Mouse (Mus musculus) neural tube, embryonic 11.5 days (tissue): Measurements from ENCODE around the gene Rbm33. TPM values are rescaled to one million over a fixed set of nuclear protein-coding genes. Genes with fewer than 3 reads are reported as not detected.

ENCODE experiments used
- ATAC-seq: fragments of 200-750 bp; cut with Nextera tagmentation; 2 replicates; pipeline ENCODE4 v1.8.0; 2017; ENCODE audit warnings: moderate number of reproducible peaks, mild to moderate bottlenecking, moderate TSS enrichment, moderate library complexity; ENCODE audit not compliant: insufficient read depth, low FRiP score, low TSS enrichment
- DNase-seq: peaks from one replicate; pipeline ENCODE4 v3.0.0-alpha.2; 2015; ENCODE audit warnings: low spot score
- H3K27ac ChIP-seq: fragments of 300-500 bp; sonication (generic); 2 replicates; pipeline ENCODE4 v1.5.1; 2014; ENCODE audit warnings: low read depth, mild to moderate bottlenecking, low read length
- H3K27me3 ChIP-seq: fragments of 300-500 bp; sonication (generic); 2 replicates; pipeline ENCODE4 v1.6.1; 2014; ENCODE audit warnings: mild to moderate bottlenecking, low read length, mixed read lengths; ENCODE audit not compliant: control insufficient read depth, insufficient read depth
- H3K36me3 ChIP-seq: fragments of 300-500 bp; sonication (generic); 2 replicates; pipeline ENCODE4 v1.6.1; 2014; ENCODE audit warnings: mild to moderate bottlenecking, low read length, moderate library complexity, mixed read lengths; ENCODE audit not compliant: control insufficient read depth, insufficient read depth
- H3K4me1 ChIP-seq: fragments of 300-500 bp; sonication (generic); 2 replicates; pipeline ENCODE4 v1.6.1; 2014; ENCODE audit warnings: low read length, mixed read lengths; ENCODE audit not compliant: control insufficient read depth, insufficient read depth
- H3K4me2 ChIP-seq: fragments of 300-500 bp; sonication (generic); 2 replicates; pipeline ENCODE4 v1.6.1; 2014; ENCODE audit warnings: low read depth, mild to moderate bottlenecking, moderate library complexity
- H3K4me3 ChIP-seq: fragments of 300-500 bp; sonication (generic); 2 replicates; pipeline ENCODE4 v1.5.1; 2014; ENCODE audit warnings: low read depth, low read length
- H3K9ac ChIP-seq: fragments of 300-500 bp; sonication (generic); 2 replicates; pipeline ENCODE4 v1.6.1; 2014; ENCODE audit warnings: mild to moderate bottlenecking, low read length
- H3K9me3 ChIP-seq: fragments of 300-500 bp; sonication (generic); 2 replicates; pipeline ENCODE4 v1.6.1; 2016; ENCODE audit warnings: low read length; ENCODE audit not compliant: control insufficient read depth
- WGBS: fragments of 180-500 bp; shearing (Covaris S2); extraction: QIAGEN DNeasy Blood & Tissue Kit; methylation state at CpG from one replicate; pipeline ENCODE4 v1.1.7; 2014; 5-methylcytosine and 5-hydroxymethylcytosine counted together
- polyA plus RNA-seq: library from polyadenylated mRNA; unstranded; fragments of >200 nt; fragmentation: Nextera tagmentation; extraction: Ambion mirVana; gene quantifications from 2 replicates; pipeline ENCODE4 v1.2.1, GENCODE M21; 2014

Gene Rbm33
- polyA plus RNA-seq, 1 experiment from 2014 or later, result 20.1 TPM

- Histone ChIP-seq H3K27ac (no peak overlapping the region), H3K4me1 (peaks cover 11% of the 10 kb centered on the region; the same call in 1 of the 2 replicates), H3K9me3 (no peaks in the 10 kb centered on the region), H3K4me2 (peak overlapping the region; percentile 68), H3K36me3 (no peaks in the 10 kb centered on the region), H3K9ac (peak overlapping the region; percentile 100), H3K4me3 (peak overlapping the region; percentile 98), H3K27me3 (no peaks in the 10 kb centered on the region)
- peak; percentile 17 for DNase-seq
- no peak for ATAC-seq
- 4% methylated on average over 3 of the region's 3 CpGs for WGBS
These were observed 971 bp downstream of the Rbm33 start for GRCm38 (mm10) chr5:28317917-28318267.

DNA sequence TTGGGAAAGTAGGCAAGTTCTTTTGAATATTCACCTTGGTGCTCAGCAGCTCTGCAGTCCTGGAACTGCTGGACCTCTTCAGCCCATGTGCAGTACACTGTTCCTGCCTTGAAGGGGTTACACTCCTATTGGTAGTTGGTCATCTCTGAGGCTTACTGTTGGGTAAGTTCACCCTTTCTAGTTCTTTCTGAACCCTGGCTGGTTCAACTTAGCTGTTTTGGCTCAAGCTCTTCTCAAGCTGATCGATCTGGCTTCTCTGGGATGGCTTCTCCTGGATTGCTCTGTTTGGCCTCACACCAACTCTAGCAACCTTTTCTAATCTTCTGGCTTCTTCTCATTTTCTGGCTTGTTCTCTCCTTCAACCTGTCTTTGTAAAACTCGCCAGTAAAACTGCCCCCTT lies 1.8 kb downstream of the Rbm33 start:
- WGBS, result 75% methylated on average over 2 of the region's 2 CpGs
- Histone ChIP-seq H3K9me3 (no peaks in the 10 kb centered on the region), H3K9ac (no peak overlapping the region; the same call in 1 of the 2 replicates), H3K36me3 (no peaks in the 10 kb centered on the region), H3K4me2 (peak overlapping the region; percentile 68), H3K27me3 (no peaks in the 10 kb centered on the region), H3K27ac (no peak overlapping the region), H3K4me3 (peak overlapping the region; percentile 16; the same call in 1 of the 2 replicates), H3K4me1 (peaks cover 11% of the 10 kb centered on the region; the same call in 1 of the 2 replicates)
- ATAC-seq (no peak), DNase-seq (no peak)

GRCm38 (mm10) chr5:28321769-28322168 lies 4.8 kb downstream of the Rbm33 start:
- H3K4me1 ChIP-seq, result peaks cover 11% of the 10 kb centered on the region; the same call in 1 of the 2 replicates
- WGBS, result 93% methylated on average over 1 of the region's 1 CpGs
- no peaks in the 10 kb centered on the region for H3K27me3 ChIP-seq
- no peaks in the 10 kb centered on the region for H3K9me3 ChIP-seq
- H3K27ac ChIP-seq, result no peak overlapping the region
- ATAC-seq (no peak), DNase-seq (no peak)
- H3K4me3 ChIP-seq, result no peak overlapping the region
- H3K36me3 ChIP-seq, result no peaks in the 10 kb centered on the region
- no peak overlapping the region for H3K9ac ChIP-seq
- H3K4me2 ChIP-seq, result no peak overlapping the region

DNA sequence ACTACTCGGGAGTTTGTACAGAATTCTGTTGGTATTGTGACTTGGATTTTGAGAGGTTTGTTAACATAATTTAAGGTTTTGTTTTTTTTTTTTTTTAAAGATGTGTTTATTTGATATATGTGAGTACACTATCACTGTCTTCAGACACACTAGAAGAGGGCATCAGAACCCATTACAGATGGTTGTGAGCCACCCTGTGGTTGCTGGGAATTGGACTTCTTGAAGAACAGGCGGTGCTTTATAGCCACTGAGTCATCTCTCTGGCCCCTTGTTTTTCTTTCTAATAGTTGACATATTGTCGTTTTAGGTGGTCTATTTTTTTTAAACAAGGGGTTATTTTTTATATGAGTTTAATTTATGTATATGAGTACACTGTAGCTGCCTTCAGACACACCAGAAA lies 5.3 kb downstream of the Rbm33 start:
- no peak for DNase-seq
- H3K9ac ChIP-seq, result no peak overlapping the region
- H3K27ac ChIP-seq, result no peak overlapping the region
- 91% methylated on average over 3 of the region's 3 CpGs for WGBS
- no peaks in the 10 kb centered on the region for H3K27me3 ChIP-seq
- ATAC-seq, result no peak
- H3K4me3 ChIP-seq, result no peak overlapping the region
- H3K9me3 ChIP-seq, result no peaks in the 10 kb centered on the region
- H3K36me3 ChIP-seq, result no peaks in the 10 kb centered on the region
- no peak overlapping the region for H3K4me2 ChIP-seq
- peaks cover 11% of the 10 kb centered on the region; the same call in 1 of the 2 replicates for H3K4me1 ChIP-seq

DNA sequence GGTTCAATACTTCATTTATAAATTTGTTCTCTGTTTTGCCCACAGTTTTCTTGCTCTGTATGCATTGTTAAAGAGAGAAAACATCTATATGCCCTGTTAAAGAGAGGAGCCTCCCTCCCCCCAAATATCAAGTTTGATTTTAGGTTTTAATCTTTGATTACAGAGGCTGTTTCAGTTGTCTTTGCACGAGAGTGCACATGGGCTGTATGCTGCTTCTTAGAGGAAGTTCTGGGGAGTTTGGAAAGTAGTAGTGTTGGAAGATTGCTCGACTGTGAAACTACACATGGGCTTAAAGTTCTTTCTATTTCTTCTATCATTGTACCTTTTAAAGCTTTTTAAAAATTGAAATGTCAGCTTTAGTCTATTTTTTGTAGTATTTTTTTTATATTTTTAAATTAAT lies 6.9 kb downstream of the Rbm33 start:
- WGBS, result 91% methylated on average over 2 of the region's 2 CpGs
- Histone ChIP-seq H3K9ac (no peak overlapping the region), H3K27me3 (no peaks in the 10 kb centered on the region), H3K4me1 (peaks cover 4% of the 10 kb centered on the region; the same call in 1 of the 2 replicates), H3K4me2 (no peak overlapping the region), H3K9me3 (no peaks in the 10 kb centered on the region), H3K4me3 (no peak overlapping the region), H3K36me3 (no peaks in the 10 kb centered on the region), H3K27ac (no peak overlapping the region)
- ATAC-seq, result no peak
- DNase-seq, result no peak

GRCm38 (mm10) chr5:28324457-28324856 lies 7.5 kb downstream of the Rbm33 start:
- Histone ChIP-seq H3K4me1 (no peaks in the 10 kb centered on the region), H3K4me3 (no peak overlapping the region), H3K4me2 (no peak overlapping the region), H3K9ac (no peak overlapping the region), H3K27ac (no peak overlapping the region), H3K27me3 (no peaks in the 10 kb centered on the region), H3K9me3 (no peaks in the 10 kb centered on the region), H3K36me3 (no peaks in the 10 kb centered on the region)
- DNase-seq, result no peak
- no peak for ATAC-seq
- WGBS, result 77% methylated on average over 1 of the region's 1 CpGs

GRCm38 (mm10) chr5:28329024-28329806 lies 12.3 kb downstream of the Rbm33 start:
- Histone ChIP-seq H3K27me3 (no peaks in the 10 kb centered on the region), H3K9ac (no peak overlapping the region), H3K36me3 (0 out of 2 replicates have a peak, but pooled peaks cover 2% of the 10 kb centered on the region), H3K9me3 (no peaks in the 10 kb centered on the region), H3K4me3 (no peak overlapping the region), H3K27ac (no peak overlapping the region), H3K4me2 (no peak overlapping the region), H3K4me1 (no peaks in the 10 kb centered on the region)
- no peak for ATAC-seq
- no peak for DNase-seq
- WGBS, result 81% methylated on average over 7 of the region's 7 CpGs

DNA sequence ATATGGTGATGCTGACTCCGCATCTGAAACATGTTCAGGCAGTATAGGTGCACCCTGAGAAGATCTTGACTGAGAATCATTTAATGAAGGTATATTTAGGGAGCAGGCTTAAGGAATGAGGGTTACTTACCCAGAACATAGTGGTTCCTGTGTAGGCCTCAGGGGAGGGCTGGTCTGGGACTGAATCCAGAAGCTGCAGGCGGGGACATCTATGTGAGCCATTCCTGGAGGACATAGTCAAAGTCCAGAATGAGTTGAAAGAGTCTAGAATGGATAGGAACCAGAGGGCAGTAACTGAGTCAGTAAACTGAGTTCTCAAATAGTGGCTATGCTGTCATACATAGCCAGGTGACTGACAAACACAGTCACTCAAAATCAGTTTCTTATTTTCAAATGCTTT lies 16.8 kb downstream of the Rbm33 start:
- ATAC-seq (no peak), DNase-seq (no peak)
- H3K9ac ChIP-seq, result no peak overlapping the region
- H3K27ac ChIP-seq, result no peak overlapping the region
- no peaks in the 10 kb centered on the region for H3K27me3 ChIP-seq
- H3K4me3 ChIP-seq, result no peak overlapping the region
- H3K36me3 ChIP-seq, result peaks cover 4% of the 10 kb centered on the region
- no peaks in the 10 kb centered on the region for H3K4me1 ChIP-seq
- no peaks in the 10 kb centered on the region for H3K9me3 ChIP-seq
- 89% methylated on average over 2 of the region's 2 CpGs for WGBS
- H3K4me2 ChIP-seq, result no peak overlapping the region

GRCm38 (mm10) chr5:28351857-28352513 lies 35.1 kb downstream of the Rbm33 start:
- H3K27me3 ChIP-seq, result no peaks in the 10 kb centered on the region
- no peak overlapping the region for H3K4me2 ChIP-seq
- H3K9me3 ChIP-seq, result no peaks in the 10 kb centered on the region
- H3K36me3 ChIP-seq, result peaks cover 12% of the 10 kb centered on the region; the same call in 1 of the 2 replicates
- ATAC-seq (no peak), DNase-seq (no peak)
- no peak overlapping the region for H3K27ac ChIP-seq
- no peak overlapping the region for H3K9ac ChIP-seq
- no peaks in the 10 kb centered on the region for H3K4me1 ChIP-seq
- H3K4me3 ChIP-seq, result no peak overlapping the region
